Mouse (Mus musculus) CH12.LX (cell line): ENCODE measurements at regions not wholly inside any gene's neighbourhood (a gene's known extent, or its start where the extent isn't known, plus 50 kb on each side); places are given as distances from the start of the nearest gene placed in this dataset.

Experiments used
- DNase-seq: peaks from one replicate; pipeline ENCODE4 v3.0.0-alpha.2; 2013; ENCODE audit errors: extremely low read depth
- H3K27ac ChIP-seq: 2 replicates; pipeline ENCODE4 v1.5.1; 2012; ENCODE audit warnings: low read depth, mild to moderate bottlenecking, control low read depth, moderate library complexity; ENCODE audit not compliant: insufficient read depth
- H3K27me3 ChIP-seq: replicated peaks from 2 replicates; pipeline ENCODE3; 2012; ENCODE audit warnings: inconsistent platforms
- H3K36me3 ChIP-seq, 2 experiments: replicated peaks in 1 of 2; 2 replicates each; pipeline versions ENCODE3 to v1.6.1; 2012; ENCODE audit warnings: inconsistent platforms in 1 of 2, low read length in 1 of 2, mild to moderate bottlenecking in 1 of 2, mixed read lengths in 1 of 2, moderate library complexity in 1 of 2; ENCODE audit not compliant: control insufficient read depth in 1 of 2, insufficient read depth in 1 of 2
- H3K4me1 ChIP-seq, 2 experiments: 2 replicates each; pipeline ENCODE4 v1.6.1; 2012; ENCODE audit warnings: inconsistent platforms in 1 of 2, moderate library complexity in 1 of 2; ENCODE audit not compliant: insufficient read depth in 2 of 2, control insufficient read depth in 1 of 2
- H3K4me2 ChIP-seq: 2 replicates; pipeline ENCODE4 v1.6.1; 2012; ENCODE audit warnings: low read depth, mild to moderate bottlenecking, control low read depth; ENCODE audit not compliant: poor library complexity, insufficient read depth, severe bottlenecking
- H3K4me3 ChIP-seq, 3 experiments: fragments of 150-350 bp in 1 of 3; sonication (generic) in 1 of 3; replicated peaks in 1 of 3; 2 replicates each; pipeline versions ENCODE3 to v1.5.1; 2011 to 2012; ENCODE audit warnings: low read depth in 2 of 3, low read length in 2 of 3, mild to moderate bottlenecking in 2 of 3, moderate library complexity in 2 of 3, control low read depth in 1 of 3, improper control_type of control experiment in 1 of 3, inconsistent platforms in 1 of 3, mixed read lengths in 1 of 3; ENCODE audit not compliant: poor library complexity in 1 of 3
- H3K79me2 ChIP-seq: replicated peaks from 2 replicates; pipeline ENCODE4 v1.6.1; 2012; ENCODE audit warnings: mild to moderate bottlenecking, moderate library complexity; ENCODE audit not compliant: control insufficient read depth, poor library complexity, insufficient read depth, severe bottlenecking; ENCODE audit errors: extremely low read depth
- H3K9ac ChIP-seq: 2 replicates; pipeline ENCODE4 v1.6.1; 2012; ENCODE audit warnings: low read depth, mild to moderate bottlenecking, control low read depth, moderate library complexity; ENCODE audit not compliant: insufficient read depth
- H3K9me3 ChIP-seq: replicated peaks from 2 replicates; pipeline ENCODE3; 2012; ENCODE audit warnings: low read length, inconsistent platforms, mixed read lengths
- BHLHE40 ChIP-seq: IDR thresholded peaks from 2 replicates; pipeline ENCODE4 v1.6.1; 2011; ENCODE audit warnings: mild to moderate bottlenecking, low read depth, low read length, improper control_type of control experiment
- CHD2 ChIP-seq: IDR thresholded peaks from 2 replicates; pipeline ENCODE4 v1.6.1; 2011; ENCODE audit warnings: low read length, improper control_type of control experiment
- CTCF ChIP-seq, 2 experiments: IDR thresholded peaks in 1 of 2; conservative IDR thresholded peaks in 1 of 2; 2 replicates each; pipeline ENCODE4 v1.5.1; 2011 to 2012; ENCODE audit warnings: low read depth in 2 of 2, low read length in 2 of 2, improper control_type of control experiment in 1 of 2, inconsistent platforms in 1 of 2, mild to moderate bottlenecking in 1 of 2, moderate library complexity in 1 of 2
- ELF1 ChIP-seq: IDR thresholded peaks from 2 replicates; pipeline ENCODE4 v1.6.1; 2014; ENCODE audit warnings: low read depth, mild to moderate bottlenecking, inconsistent platforms, low read length, improper control_type of control experiment
- GABPA ChIP-seq: IDR thresholded peaks from 2 replicates; pipeline ENCODE4 v1.6.1; 2012; ENCODE audit warnings: low read depth, low read length, improper control_type of control experiment, inconsistent platforms; ENCODE audit not compliant: insufficient replicate concordance
- HCFC1 ChIP-seq: IDR thresholded peaks from 2 replicates; pipeline ENCODE4 v1.6.1; 2012; ENCODE audit warnings: low read depth, mild to moderate bottlenecking, inconsistent platforms, low read length, improper control_type of control experiment
- JUND ChIP-seq: conservative IDR thresholded peaks from 2 replicates; pipeline ENCODE4 v1.6.1; 2011; ENCODE audit warnings: low read depth, low read length, improper control_type of control experiment
- MAFK ChIP-seq: IDR thresholded peaks from 2 replicates; pipeline ENCODE4 v1.6.1; 2011; ENCODE audit warnings: low read length, improper control_type of control experiment; ENCODE audit not compliant: insufficient replicate concordance
- POLR2A ChIP-seq: IDR thresholded peaks from 2 replicates; pipeline ENCODE4 v1.6.1; 2011; ENCODE audit warnings: low read depth, mild to moderate bottlenecking, improper control_type of control experiment, low read length
- RAD21 ChIP-seq: IDR thresholded peaks from 2 replicates; pipeline ENCODE4 v1.6.1; 2011; ENCODE audit warnings: low read depth, mild to moderate bottlenecking, low read length, improper control_type of control experiment, moderate library complexity
- SMC3 ChIP-seq: IDR thresholded peaks from 2 replicates; pipeline ENCODE4 v1.6.1; 2011; ENCODE audit warnings: low read depth, low read length, improper control_type of control experiment
- TBP ChIP-seq: conservative IDR thresholded peaks from 2 replicates; pipeline ENCODE4 v1.6.1; 2011; ENCODE audit warnings: low read depth, low read length, improper control_type of control experiment
- TCF12 ChIP-seq: IDR thresholded peaks from 2 replicates; pipeline ENCODE4 v1.6.1; 2014; ENCODE audit warnings: low read depth, mild to moderate bottlenecking, inconsistent platforms, low read length, improper control_type of control experiment
- UBTF ChIP-seq: IDR thresholded peaks from 2 replicates; pipeline ENCODE4 v1.6.1; 2012; ENCODE audit warnings: low read depth, mild to moderate bottlenecking, inconsistent platforms, low read length, improper control_type of control experiment, moderate library complexity
- USF2 ChIP-seq: conservative IDR thresholded peaks from 2 replicates; pipeline ENCODE4 v1.6.1; 2011; ENCODE audit warnings: low read depth, low read length, improper control_type of control experiment
- ZC3H11A ChIP-seq: IDR thresholded peaks from 2 replicates; pipeline ENCODE4 v1.6.1; 2012; ENCODE audit warnings: low read depth, mild to moderate bottlenecking, inconsistent platforms, low read length, improper control_type of control experiment
- ZKSCAN1 ChIP-seq: IDR thresholded peaks from 2 replicates; pipeline ENCODE4 v1.6.1; 2012; ENCODE audit warnings: low read depth, inconsistent platforms, low read length, improper control_type of control experiment, borderline replicate concordance
- ZMIZ1 ChIP-seq: IDR thresholded peaks from 2 replicates; pipeline ENCODE4 v1.6.1; 2012; ENCODE audit warnings: low read depth, mild to moderate bottlenecking, inconsistent platforms, low read length, improper control_type of control experiment
- ZNF384 ChIP-seq: IDR thresholded peaks from 2 replicates; pipeline ENCODE4 v1.6.1; 2012; ENCODE audit warnings: low read depth, low read length, improper control_type of control experiment, inconsistent platforms
- dilution Hi-C: fragments of 300-500 bp; cut with MboI; formaldehyde crosslinking; loops from 2 replicates; pipeline ENCODE4 v1.14.3; 2020; ENCODE audit warnings: low sequenced_read_pairs; ENCODE audit not compliant: extremely low pct_unique_long_range_greater_than_20kb, extremely low pct_ligation_motif_present
- in situ Hi-C: fragments of 300-500 bp; cut with MboI; formaldehyde crosslinking; loops from 3 replicates; pipeline ENCODE4 v1.14.3; 2019; ENCODE audit warnings: low sequenced_read_pairs, low pct_ligation_motif_present, low pct_unique_long_range_greater_than_20kb, mixed read lengths

GRCm38 (mm10) chr13:83725831-83726230 is 222.0 kb downstream of the Mef2c start:
- H3K27me3 ChIP-seq: no peaks in the 10 kb centered on the region
- dilution Hi-C loops (no loop called here), in situ Hi-C loops (no loop called here)
- no peak for DNase-seq
- H3K9me3 ChIP-seq: peaks cover 11% of the 10 kb centered on the region
- H3K9ac ChIP-seq: no peak overlapping the region
- no peak for TF ChIP-seq UBTF
- no peak for TF ChIP-seq RAD21
- no peak for TF ChIP-seq USF2
- no peak for TF ChIP-seq TBP
- TF ChIP-seq GABPA: no peak
- TF ChIP-seq BHLHE40: no peak
- TF ChIP-seq POLR2A: no peak
- no peak for TF ChIP-seq HCFC1
- TF ChIP-seq CHD2: no peak
- no peak for TF ChIP-seq SMC3
- no peak for TF ChIP-seq ZMIZ1
- no peak for TF ChIP-seq ELF1
- no peak for TF ChIP-seq CTCF (conservative IDR thresholded peaks at IDR 0.05 in 1 of 2, IDR thresholded peaks at IDR 0.05 in 1 of 2; ENCODE audit: low read depth in 2 of 2, low read length in 2 of 2)
- no peak overlapping the region for H3K4me2 ChIP-seq
- no peak overlapping the region for H3K4me3 ChIP-seq
- H3K4me1 ChIP-seq: peaks cover 2 to 24% of the 10 kb centered on the region in 2 experiments; a peak in 2 of 4 replicates
- peaks cover 0 to 26% of the 10 kb centered on the region in 2 experiments for H3K36me3 ChIP-seq
- no peaks in the 10 kb centered on the region for H3K79me2 ChIP-seq
- no peak overlapping the region for H3K27ac ChIP-seq

GRCm38 (mm10) chr13:83726346-83726975 is 222.6 kb downstream of the Mef2c start:
- Histone ChIP-seq H3K27ac (no peak overlapping the region), H3K4me3 (peak overlapping the region in 1 of 3 experiments; percentile 44), H3K9me3 (peaks cover 11% of the 10 kb centered on the region), H3K79me2 (no peaks in the 10 kb centered on the region), H3K27me3 (no peaks in the 10 kb centered on the region), H3K4me1 (peaks cover 2 to 24% of the 10 kb centered on the region in 2 experiments; a peak in 2 of 4 replicates), H3K4me2 (peak overlapping the region; percentile 22; the same call in 1 of the 2 replicates), H3K36me3 (peaks cover 0 to 26% of the 10 kb centered on the region in 2 experiments), H3K9ac (peak overlapping the region; percentile 60)
- no peak for DNase-seq
- dilution Hi-C loops (no loop called here), in situ Hi-C loops (no loop called here)
- no peak for TF ChIP-seq ZC3H11A
- no peak for TF ChIP-seq ZKSCAN1
- TF ChIP-seq ZNF384: no peak
- no peak for TF ChIP-seq MAFK
- TF ChIP-seq JUND: no peak
- TF ChIP-seq TCF12: no peak
